Mouse (Mus musculus): Measurements from ENCODE around the gene Mapk8ip3.
A peak's percentile ranks its signal among the peaks of the same experiment; 100 is the strongest.

Mapk8ip3 gene

DNA sequence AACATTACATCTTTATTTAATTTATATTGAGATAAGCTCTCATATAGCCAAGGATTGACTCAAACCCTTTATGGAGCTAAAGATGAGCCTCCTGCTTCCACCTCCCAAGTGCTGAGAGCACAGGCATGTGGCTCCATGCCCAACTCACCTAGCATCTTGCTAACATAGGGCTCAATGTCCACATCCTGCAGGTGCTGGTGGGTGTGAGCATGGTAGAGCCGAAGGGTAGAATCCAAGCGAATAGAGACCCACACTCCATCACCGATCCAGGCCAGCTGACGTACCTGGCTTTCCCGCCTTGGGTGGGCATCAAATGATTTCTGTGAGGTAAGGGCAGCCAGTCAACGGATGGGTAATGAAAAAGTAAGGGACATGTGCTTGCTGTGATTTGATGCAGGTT lies 36.8 kb downstream of the Mapk8ip3 start:
- DNase-seq: peak; percentile 5

DNA sequence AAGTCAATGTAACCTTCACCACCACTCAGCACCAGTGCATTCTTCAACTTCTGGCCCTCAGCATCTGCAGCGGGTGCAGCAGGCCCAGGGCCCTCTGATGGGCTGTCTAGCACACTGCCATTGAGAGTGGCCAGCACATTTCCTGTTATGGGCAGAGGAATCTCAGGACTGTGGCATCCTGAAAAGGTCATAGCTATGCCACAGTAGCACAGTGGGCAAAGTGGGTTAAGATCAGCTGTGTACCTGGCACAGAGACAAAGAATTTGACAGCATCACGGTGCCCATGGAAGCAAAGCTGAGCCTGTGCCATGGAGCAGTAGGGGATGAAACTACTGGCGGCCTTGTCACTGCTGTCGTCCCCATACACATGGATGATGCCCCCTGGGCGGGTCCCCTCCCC lies 37.6 kb downstream of the Mapk8ip3 start:
- peak; percentile 3 for DNase-seq

DNA sequence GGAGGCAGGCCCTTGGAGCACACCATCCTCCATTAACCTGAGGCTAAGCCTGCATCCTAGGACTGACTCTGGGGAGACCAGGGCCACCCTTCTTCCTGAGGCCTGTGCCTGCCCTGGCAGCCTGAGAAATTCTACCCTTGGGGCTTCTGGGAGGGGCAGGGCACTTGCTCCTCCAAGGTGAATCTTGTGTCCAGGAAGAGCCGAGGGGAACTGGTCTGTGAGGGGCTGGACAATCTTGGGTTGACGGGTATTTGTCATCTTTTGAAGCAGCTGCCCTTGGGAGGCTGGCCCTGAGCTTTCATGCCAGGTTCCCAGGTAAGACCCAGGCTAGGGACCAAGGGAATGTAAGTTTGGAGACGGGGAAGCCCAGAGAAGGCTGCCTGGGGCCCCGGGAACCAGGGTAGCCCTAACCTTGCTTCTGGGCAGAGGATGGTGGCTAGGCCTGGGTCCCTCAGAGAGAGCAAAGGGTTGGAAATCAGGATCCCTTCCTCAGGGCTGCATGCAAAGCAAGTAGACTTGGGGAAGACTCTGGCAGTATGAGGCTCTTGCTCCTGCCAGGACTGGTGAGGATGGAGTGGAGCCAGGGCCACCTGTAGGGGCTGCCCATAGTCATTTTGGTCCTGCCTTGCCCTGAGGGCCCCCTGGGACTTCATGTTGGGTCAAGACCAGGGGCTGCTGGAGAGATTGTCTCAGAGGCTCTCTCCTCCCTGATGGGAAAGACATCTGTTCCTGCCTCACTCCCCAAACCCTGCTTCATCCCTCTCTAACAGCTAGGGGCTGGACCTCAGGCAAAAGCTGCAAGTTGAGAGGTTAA lies 38.5 kb downstream of the Mapk8ip3 start:
- DNase-seq: no peak

DNA sequence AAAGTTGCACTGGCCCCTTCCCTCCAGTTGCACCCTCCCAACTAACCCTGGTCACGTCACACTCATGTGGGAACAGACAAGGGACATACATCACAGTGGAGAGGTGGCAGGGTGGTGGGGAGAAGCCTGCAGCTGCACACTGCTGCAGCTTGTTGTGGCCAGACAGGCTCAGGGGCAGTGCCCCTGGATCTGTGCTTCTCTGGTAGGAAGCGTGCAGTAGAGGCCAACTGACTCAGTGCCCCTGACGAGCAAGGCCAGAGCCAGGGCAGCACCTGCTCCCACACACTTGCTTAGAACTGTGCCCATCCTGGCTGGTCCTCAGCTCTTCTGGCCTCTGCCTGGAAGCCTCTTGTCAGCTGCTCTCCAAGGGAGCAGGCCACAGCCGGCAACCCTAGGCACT lies 39.2 kb downstream of the Mapk8ip3 start:
- DNase-seq: no peak

DNA sequence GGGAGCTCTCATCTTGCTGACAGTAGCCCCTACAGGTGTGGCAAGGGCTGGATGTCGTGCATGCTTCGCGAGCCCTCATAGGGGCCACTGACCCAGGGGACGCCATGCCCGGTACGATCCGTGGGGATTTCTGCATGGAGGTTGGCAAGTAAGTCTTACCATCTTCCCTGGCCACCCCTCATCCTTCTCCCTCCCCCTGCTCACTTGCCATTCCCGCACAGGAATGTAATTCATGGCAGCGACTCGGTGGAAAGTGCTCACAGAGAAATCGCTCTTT lies 39.8 kb downstream of the Mapk8ip3 start:
- no peak for DNase-seq

DNA sequence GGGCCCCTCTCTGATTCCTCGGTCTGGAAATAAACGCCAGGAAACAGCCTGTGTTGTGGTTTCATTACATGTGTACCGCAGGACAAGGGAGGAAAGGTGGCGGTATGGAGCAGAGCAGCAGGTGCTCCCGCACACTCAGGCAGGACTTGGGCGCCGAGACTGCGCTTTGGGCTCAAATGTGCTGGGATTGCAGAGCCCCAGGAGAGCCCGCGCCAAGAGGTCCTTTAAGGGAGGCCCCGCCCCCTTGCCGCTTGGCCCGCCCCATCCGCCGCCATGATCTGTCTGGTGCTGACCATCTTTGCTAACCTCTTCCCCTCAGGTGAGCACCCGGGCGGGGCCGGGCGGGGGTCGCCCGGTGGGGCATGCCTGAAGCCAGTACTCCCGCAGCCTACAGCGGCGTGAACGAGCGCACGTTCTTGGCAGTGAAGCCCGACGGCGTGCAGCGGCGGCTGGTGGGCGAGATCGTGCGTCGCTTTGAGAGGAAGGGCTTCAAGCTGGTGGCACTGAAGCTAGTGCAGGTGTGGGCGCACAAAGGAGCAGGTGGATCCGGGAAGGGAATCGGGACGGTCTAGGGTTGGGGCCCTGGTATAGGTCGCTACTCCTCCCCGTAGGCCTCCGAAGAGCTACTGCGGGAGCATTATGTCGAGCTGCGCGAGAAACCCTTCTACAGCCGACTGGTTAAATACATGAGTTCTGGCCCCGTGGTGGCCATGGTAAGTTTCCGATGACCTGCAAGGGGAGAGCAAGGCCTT lies 40.4 kb downstream of the Mapk8ip3 start, which contains the start of gene Nme3:
Nme3 (plus strand) TSS at position 260 of the 752 bp plus-strand sequence.
- DNase-seq: peak; percentile 79

DNA sequence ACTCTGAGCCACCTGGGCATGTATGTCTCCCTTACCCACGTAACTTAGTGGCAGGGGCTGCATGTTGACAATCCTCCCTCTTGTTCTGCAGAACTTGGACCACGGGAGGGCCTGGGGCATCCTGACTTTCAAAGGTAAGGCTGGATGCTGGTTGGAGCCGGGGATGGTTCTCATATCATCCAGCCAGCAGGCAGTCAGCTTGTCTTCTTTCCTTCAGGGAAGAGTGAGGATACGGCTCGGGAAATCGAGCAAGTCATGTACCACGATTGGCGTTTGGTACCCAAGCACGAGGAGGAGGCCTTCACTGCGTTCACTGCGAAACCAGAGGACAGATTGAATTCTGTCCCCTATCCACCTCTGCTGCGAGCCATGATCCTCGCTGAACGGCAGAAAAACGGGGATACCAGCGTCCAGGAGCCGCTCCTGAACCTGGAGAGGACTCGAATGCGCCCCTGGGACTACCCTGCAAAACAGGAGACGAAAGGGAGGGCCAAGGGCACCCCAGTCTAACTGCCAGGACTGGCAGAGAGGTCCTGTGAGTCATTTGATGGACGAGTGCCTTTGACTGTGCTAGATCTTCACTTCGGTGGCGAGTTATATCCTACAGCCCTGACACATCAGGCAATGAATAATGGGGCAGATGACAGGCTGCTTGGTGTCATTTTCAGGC lies 41.1 kb downstream of the Mapk8ip3 start:
- DNase-seq: no peak

DNA sequence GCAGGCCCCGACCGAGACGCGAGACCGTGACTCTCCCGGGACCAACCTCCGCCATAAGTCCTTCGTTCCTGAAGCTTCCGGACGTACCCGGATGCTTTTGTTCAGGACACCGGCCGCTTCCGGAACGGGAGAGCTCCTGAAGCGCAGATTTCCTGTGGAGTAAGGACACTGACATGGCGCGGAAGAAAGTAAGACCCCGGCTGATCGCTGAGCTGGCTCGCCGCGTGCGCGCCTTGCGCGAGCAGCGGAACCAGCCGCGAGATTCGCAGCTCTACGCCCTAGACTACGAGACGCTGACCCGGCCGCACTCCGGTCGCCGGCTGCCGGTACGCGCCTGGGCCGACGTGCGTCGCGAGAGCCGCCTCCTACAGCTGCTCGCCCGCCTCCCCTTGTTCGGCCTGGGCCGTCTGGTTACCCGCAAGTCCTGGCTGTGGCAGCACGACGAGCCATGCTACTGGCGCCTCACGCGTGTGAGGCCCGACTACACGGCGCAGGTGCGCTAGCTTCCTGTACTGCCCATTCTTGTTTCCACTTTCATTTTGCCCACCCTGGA lies 41.7 kb downstream of the Mapk8ip3 start, which contains the start of the genes Eme2 and Mrps34:
Eme2 (minus strand) TSS at position 93 of the 553 bp plus-strand sequence.
Mrps34 (plus strand) TSS at position 122 of the 553 bp plus-strand sequence.
- DNase-seq: peak; percentile 80

DNA sequence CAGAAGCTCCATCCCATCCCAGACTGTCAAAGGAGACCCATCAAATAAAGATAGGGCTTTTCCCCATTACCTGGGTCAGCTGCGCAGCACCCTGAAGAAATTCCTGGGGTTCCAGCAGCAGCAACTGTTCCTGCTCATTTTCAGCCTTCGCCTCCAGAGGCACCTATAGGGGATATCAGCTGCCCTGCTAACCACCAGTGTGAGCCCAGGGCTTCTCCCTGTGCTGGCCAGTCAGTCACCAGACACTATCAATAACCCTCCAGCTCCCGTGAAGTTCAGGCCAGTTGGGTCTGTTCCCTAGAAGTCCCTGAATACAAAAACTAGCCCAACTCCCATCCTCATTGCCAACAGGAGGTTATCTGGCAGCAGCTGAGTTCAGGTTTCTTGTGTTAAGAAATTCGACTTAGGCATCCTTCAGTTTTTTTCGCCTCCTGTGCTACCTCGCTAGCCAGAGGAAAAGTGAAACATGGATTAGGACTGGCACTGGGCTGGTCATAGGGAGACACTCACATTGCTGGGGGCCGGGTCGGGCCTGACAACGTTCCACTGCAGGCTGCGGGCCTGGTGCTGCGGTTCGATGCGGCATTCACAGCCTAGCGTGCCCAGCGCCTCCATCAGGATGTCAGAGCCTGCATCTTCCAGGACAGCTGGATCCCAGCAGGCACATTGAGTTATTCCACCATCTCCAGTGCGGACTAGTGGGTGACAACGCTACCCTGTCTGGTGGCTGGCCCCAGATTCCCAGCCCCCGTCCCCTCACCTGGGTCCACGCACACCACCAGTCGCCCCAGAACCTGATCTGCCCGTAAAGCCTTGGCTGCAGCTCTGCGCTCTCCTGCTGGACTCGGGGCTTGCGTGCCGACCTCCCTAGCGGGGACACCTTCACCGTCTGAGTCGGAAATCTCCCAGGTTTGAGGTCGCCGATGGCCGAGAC lies 42.4 kb downstream of the Mapk8ip3 start:
- DNase-seq: no peak

DNA sequence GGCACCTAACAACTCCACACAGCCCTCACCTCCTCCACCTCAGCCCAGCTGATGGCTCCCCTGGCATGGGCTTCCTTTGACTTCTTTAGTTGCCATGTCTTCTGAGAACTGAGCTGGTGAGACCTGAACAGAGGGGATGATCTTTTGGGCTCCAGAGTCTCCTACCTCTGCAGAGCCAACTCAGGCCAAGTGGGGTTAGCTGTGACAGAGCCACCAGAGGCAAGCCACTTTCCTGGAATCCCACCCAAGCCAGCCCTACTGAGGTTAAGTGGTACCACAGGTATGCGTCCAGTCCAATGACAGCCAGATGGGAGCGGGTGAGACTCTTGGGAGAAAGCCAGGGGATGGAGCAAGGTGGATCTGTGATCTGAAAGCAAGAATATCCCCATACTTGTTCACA lies 43.5 kb downstream of the Mapk8ip3 start:
- DNase-seq: no peak

DNA sequence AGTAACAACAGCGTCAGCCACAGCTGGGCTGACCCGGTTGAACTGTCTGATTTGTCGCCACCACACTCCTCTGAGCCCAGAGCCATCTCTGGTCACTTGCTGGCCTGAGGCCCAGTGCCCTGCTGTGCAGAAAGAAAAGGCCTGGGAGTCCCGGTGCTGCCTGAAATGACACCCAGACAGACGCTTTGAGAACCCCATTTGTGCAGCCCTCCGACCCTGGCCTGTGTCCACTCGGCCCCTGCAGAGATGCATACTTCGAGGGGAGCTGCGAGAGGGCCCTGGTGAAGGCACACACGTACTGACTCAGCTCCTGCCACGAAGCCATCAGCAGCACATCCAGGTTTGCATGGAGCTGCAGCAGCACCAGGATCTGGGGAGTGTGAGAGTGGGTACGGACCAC lies 44.0 kb downstream of the Mapk8ip3 start:
- DNase-seq: no peak

DNA sequence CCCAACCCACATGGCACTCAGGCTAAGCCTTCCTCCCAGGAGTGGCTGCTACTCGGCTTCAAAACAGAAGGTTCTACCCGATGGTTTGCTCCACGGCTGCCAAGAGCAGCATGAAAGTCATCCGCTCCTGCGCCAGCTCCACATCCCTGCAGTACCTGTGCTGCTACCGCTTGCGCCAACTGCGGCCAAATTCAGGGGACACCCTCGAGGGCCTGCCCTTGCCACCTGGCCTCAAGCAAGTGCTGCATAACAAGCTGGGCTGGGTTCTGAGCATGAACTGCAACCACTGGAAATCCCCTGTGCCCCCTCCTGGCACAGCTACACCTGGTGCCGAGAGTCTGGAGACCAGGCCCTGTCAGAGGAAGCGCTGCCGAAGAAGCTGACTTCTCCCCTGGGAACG lies 45.5 kb downstream of the Mapk8ip3 start:
- no peak for DNase-seq

DNA sequence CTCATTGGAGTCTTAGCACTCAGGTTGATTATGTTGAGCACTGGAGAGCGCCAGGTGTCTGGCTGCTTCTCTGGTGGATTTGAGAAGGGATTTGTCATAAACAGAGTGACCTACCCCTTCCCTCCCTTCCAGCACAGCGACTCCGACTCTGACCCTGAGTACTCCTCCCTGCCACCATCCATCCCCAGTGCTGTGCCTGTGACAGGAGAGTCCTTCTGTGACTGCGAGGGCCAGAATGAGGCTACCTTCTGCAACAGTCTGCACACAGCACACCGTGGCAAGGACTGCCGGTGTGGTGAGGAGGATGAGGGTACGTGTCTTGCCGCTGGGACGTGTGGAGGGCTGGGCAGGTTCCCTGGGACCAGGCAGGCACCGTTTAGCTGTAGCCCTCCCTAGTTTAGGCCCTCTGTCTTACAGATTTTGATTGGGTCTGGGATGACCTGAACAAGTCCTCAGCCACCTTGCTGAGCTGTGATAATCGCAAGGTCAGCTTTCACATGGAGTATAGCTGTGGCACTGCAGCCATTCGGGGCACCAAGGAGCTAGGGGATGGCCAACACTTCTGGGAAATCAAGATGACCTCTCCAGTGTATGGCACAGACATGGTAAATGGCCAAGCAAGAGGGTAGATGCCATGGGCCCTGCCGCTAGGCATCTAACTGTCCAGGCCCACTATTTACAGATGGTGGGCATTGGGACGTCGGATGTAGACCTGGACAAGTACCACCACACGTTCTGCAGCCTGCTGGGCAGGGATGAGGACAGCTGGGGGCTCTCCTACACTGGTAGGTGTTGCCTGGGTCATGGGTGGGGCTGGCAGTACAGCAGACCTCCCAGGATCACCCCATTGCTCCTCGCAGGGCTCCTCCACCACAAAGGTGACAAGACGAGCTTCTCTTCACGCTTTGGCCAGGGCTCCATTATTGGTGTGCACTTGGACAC lies 46.4 kb downstream of the Mapk8ip3 start:
- no peak for DNase-seq

DNA sequence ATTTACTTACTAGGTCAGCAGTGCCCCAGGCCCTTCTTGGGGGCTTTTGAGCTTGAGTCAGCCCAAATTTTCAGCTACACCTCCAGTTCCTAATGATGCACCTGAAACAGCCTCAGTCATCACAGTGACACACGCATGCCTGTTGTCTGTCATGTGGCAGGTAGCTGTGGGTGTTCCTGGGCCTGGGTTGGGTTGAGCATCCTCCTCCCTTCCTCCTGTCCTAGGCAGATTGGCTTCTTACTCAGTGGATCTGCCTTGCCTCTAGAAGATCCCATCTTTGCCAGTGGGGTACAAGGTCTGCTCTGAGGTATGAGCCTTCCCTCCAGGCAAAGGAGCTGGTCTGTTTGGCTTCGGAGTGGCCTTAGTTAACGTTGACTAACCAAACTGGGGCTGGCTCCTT lies 47.9 kb downstream of the Mapk8ip3 start:
- no peak for DNase-seq

DNA sequence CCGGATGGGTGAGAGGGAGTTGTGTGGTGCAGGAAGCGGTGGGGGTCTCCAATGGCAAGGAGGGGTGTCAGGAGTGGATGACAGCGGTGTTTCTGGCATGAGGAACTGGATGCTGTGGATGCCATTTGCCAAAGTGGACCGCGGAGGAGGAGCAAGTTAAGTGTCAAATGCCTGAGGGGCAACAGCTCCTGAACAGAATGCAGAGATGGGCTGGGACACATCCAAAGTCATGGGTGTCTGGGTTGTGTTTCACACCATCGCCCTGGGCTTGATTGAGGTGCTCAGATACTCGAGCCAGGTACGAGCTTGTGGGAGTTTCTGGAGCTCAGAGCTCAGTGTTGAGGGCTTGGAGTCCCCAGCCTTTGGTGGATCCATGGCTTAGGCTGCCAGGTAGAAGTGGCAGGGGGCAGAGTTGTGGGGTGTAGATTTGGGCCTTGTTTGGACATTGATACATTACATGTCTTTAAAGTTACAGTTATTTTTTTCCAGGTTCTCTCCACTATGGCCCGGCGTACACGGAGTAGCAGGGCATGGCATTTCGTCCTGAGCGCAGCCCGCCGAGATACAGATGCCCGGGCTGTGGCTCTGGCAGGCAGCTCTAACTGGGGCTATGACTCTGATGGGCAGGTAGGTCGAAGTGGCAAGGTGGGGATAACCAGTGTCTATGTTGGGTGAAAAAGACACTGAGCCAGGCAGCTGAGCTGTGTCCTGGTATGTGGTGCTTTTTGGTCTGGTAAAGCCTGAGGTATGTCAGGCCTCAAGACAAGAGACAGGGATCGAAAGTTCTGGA lies 49.3 kb downstream of the Mapk8ip3 start:
- no peak for DNase-seq

DNA sequence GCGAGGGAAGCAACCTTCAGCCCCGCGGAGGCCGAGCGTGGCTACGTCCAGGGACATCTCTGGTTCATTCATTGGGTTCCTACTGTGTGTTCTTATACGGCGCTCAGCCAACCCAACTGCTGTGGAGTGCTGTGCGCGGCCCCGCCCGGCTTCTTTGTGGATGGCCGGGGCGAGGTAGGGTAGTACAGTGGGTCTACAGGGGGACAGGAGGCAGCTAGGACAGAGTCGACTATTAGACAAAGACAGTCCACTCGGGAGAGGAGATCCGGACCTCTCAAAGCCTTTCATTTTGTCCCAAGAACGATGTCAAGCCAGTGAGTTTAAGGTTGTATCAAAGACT lies 49.9 kb downstream of the Mapk8ip3 start:
- no peak for DNase-seq

DNA sequence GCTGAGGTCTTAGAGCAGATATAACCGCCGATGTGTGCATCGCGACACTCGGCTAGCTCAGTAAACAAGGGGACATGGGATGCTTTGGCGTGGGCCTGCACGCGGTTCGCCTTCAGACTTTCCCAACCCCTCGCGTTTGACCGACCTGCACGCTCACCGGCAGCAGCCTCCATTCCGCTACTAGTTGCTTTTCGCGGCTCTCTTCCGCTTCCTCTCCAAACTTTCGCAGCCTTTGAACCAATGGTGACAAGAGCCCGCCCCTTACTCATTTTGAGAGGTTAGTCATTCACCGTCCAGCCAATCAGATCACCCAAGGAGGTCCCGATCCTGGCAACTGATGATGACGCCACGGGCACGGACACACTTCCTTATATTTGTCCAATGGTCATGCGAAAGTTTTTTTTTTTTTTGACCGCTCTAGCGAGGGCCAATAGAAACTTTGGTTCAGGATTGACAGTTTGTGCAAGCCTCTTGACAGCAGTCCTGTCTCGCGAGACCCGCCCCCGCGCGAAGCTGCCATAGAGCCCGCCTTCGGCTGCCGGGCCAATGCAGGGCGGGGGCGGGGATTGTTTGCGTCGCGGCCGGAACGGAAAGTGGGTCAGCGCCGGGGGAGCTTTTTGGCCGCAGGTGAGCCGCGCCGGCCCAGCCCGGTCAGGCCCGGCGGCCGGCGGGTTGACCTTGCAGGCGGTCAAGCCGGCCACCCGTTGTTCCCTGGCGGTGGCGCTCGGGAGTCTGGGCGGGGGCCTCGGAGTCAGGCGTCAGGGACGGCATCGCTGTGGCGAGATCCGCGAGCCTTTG lies 50.4 kb downstream of the Mapk8ip3 start, which contains the start of the genes Nubp2 and Spsb3:
Nubp2 (minus strand) TSS at position 216 of the 798 bp plus-strand sequence.
Spsb3 (plus strand) TSS at position 510 of the 798 bp plus-strand sequence.
- DNase-seq: peak; percentile 100

DNA sequence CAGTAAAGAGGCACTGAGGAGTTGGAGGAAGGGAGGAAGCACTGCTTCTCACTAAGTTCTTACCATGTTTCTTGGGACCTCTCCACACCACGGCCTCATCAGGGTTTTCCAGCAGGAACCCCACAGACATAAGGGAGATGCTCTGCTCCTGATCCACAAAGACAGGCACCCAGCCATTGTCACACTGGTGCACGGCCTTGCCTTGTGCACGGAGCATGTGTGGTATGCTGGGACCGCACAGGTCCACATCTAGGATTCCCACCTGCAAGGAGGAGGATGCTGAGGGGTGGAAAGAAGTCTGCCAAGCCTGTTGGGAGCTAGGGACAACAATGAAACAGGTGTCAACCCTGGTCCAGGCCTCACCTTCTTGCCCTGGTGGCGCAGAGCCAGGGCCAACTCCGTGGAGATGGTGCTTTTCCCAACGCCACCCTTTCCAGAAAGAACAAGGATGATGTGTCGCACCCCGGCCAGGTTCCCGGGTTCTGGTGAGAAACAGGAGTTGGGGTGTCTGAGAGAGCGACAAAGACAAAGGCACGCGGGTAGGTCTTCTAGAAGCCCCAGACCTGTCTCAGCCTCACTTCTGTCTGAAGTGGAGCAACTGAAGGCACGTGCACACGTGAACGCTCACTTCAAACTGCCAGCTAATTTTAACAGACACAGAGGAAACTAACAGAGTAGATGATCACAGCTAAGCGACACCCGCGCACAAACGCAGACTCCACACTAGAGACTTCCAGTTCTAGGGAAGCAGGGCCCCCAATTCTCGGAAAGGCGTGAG lies 51.2 kb downstream of the Mapk8ip3 start:
- no peak for DNase-seq

Measured in kidney, adult 11 months (tissue).